Mouse (Mus musculus) intestine, embryonic 14.5 days (tissue): ENCODE results near the gene Bcam. TPM values are rescaled to one million over a fixed set of nuclear protein-coding genes. Genes with fewer than 3 reads are reported as not detected.

Source experiments
- ATAC-seq: fragments of 200-750 bp; cut with Nextera tagmentation; replicated peaks from 2 replicates; pipeline ENCODE4 v1.8.0; 2017; ENCODE audit warnings: low read depth, moderate number of reproducible peaks, moderate TSS enrichment, moderate library complexity; ENCODE audit not compliant: low FRiP score, low TSS enrichment
- DNase-seq: peaks from one replicate; pipeline ENCODE4 v3.0.0-alpha.2; 2018; ENCODE audit warnings: low spot score
- H3K27ac ChIP-seq: fragments of 300-500 bp; sonication (generic); 2 replicates; pipeline ENCODE4 v1.5.1; 2014; ENCODE audit warnings: low read depth, mild to moderate bottlenecking, control low read depth
- H3K27me3 ChIP-seq: fragments of 300-500 bp; sonication (generic); replicated peaks from 2 replicates; pipeline ENCODE4 v1.6.1; 2014; ENCODE audit warnings: low read length, control low read depth; ENCODE audit not compliant: control insufficient read depth, insufficient read depth
- H3K36me3 ChIP-seq: fragments of 300-500 bp; sonication (generic); 2 replicates; pipeline ENCODE4 v1.6.1; 2014; ENCODE audit warnings: low read length, control low read depth; ENCODE audit not compliant: control insufficient read depth, insufficient read depth
- H3K4me1 ChIP-seq: fragments of 300-500 bp; sonication (generic); replicated peaks from 2 replicates; pipeline ENCODE4 v1.6.1; 2014; ENCODE audit warnings: low read length, control low read depth, mixed read lengths; ENCODE audit not compliant: control insufficient read depth, insufficient read depth
- H3K4me2 ChIP-seq: fragments of 300-500 bp; sonication (generic); 2 replicates; pipeline ENCODE4 v1.6.1; 2014; ENCODE audit warnings: low read length
- H3K4me3 ChIP-seq: fragments of 300-500 bp; sonication (generic); 2 replicates; pipeline ENCODE4 v1.5.1; 2014; ENCODE audit warnings: low read depth, low read length, control low read depth, mixed read lengths
- H3K9ac ChIP-seq: fragments of 300-500 bp; sonication (generic); 2 replicates; pipeline ENCODE4 v1.6.1; 2014; ENCODE audit warnings: mild to moderate bottlenecking, low read length
- H3K9me3 ChIP-seq: fragments of 300-500 bp; sonication (generic); 2 replicates; pipeline ENCODE4 v1.6.1; 2016; ENCODE audit warnings: low read length, control low read depth; ENCODE audit not compliant: control insufficient read depth
- WGBS: fragments of 180-500 bp; shearing (Covaris S2); extraction: QIAGEN DNeasy Blood & Tissue Kit; methylation state at CpG from one replicate; pipeline ENCODE4 v1.1.7; 2014; 5-methylcytosine and 5-hydroxymethylcytosine counted together
- polyA plus RNA-seq: library from polyadenylated mRNA; unstranded; fragments of >200 nt; fragmentation: Nextera tagmentation; extraction: Ambion mirVana; gene quantifications from 2 replicates; pipeline ENCODE4 v1.2.1, GENCODE M21; 2014

Bcam gene
- polyA plus RNA-seq, 1 experiment from 2014 or later: 89.6 TPM

DNA sequence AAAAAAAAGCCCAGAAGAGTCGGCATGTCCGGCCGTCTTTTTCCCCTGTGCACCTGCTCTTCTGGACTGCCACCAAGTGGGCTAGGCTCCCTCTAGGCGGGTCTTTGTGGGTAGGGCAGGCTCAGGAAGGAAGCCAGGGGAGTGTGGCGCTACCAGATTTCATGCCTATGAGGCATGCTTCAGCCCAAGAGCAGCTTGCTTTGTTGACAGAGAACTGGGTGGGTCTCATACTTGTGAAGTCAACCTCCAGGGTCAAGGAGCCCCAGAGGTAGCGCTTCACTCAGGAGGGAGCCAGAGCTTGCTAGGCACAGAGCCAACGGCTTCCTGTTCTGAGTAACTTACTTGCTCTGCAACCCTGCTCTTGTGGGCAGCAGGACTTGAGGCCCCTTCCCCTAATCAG, 17.2 kb downstream of the Bcam start:
- ATAC-seq (no peak), DNase-seq (no peak)
- Histone ChIP-seq H3K27ac (no peak overlapping the region), H3K4me3 (no peak overlapping the region), H3K4me2 (no peak overlapping the region), H3K36me3 (0 out of 2 replicates have a peak, but pooled peaks cover 7% of the 10 kb centered on the region), H3K9me3 (0 out of 2 replicates have a peak, but pooled peaks cover 3% of the 10 kb centered on the region), H3K9ac (no peak overlapping the region), H3K4me1 (peaks cover 12% of the 10 kb centered on the region; the same call in 1 of the 2 replicates), H3K27me3 (no peaks in the 10 kb centered on the region)
- WGBS: 76% methylated on average over 7 of the region's 7 CpGs

DNA sequence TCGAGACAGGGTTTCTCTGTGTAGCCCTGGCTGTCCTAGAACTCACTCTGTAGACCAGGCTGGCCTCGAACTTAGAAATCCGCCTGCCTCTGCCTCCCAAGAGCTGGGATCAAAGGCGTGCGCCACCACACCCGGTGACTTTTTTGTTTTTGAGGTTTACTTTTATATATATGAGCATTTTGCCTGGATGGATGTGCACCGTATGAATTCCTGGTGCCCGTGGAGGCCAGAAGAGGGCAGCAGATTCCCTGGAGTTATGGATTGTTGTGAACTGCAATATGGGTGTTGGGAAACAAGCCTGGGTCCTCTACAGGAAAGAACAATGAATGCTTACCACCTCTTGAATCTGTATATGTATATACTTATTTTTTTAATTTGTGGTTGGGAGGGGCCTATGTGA, 18.2 kb downstream of the Bcam start:
- Histone ChIP-seq H3K27me3 (no peaks in the 10 kb centered on the region), H3K4me3 (no peak overlapping the region), H3K27ac (no peak overlapping the region), H3K4me2 (no peak overlapping the region), H3K36me3 (no peaks in the 10 kb centered on the region), H3K4me1 (peaks cover 14% of the 10 kb centered on the region), H3K9ac (no peak overlapping the region), H3K9me3 (0 out of 2 replicates have a peak, but pooled peaks cover 3% of the 10 kb centered on the region)
- WGBS: 71% methylated on average over 8 of the region's 8 CpGs
- no peak for ATAC-seq
- no peak for DNase-seq

DNA sequence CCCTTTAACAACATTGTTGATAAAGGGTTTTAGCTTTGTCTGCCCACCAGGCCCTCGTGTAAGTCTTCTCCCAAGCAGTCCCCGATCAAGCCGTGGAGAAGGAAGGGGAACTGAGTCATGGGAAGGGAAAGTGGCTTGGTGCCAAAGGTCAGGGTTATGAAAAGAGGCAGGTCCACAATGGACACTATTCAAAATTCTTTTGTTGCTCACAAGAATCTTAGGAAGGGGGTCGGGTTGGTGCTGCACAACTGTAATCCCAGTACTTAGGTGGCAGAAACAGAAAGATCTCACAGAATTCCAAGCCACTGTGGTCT, 19.8 kb downstream of the Bcam start:
- H3K4me2 ChIP-seq: no peak overlapping the region
- H3K27me3 ChIP-seq: no peaks in the 10 kb centered on the region
- DNase-seq (no peak), ATAC-seq (no peak)
- WGBS: 40% methylated on average over 4 of the region's 4 CpGs
- H3K9ac ChIP-seq: no peak overlapping the region
- H3K9me3 ChIP-seq: 0 out of 2 replicates have a peak, but pooled peaks cover 3% of the 10 kb centered on the region
- no peak overlapping the region for H3K4me3 ChIP-seq
- H3K27ac ChIP-seq: peak overlapping the region; percentile 71; the same call in 1 of the 2 replicates
- H3K36me3 ChIP-seq: no peaks in the 10 kb centered on the region
- H3K4me1 ChIP-seq: peaks cover 29% of the 10 kb centered on the region

DNA sequence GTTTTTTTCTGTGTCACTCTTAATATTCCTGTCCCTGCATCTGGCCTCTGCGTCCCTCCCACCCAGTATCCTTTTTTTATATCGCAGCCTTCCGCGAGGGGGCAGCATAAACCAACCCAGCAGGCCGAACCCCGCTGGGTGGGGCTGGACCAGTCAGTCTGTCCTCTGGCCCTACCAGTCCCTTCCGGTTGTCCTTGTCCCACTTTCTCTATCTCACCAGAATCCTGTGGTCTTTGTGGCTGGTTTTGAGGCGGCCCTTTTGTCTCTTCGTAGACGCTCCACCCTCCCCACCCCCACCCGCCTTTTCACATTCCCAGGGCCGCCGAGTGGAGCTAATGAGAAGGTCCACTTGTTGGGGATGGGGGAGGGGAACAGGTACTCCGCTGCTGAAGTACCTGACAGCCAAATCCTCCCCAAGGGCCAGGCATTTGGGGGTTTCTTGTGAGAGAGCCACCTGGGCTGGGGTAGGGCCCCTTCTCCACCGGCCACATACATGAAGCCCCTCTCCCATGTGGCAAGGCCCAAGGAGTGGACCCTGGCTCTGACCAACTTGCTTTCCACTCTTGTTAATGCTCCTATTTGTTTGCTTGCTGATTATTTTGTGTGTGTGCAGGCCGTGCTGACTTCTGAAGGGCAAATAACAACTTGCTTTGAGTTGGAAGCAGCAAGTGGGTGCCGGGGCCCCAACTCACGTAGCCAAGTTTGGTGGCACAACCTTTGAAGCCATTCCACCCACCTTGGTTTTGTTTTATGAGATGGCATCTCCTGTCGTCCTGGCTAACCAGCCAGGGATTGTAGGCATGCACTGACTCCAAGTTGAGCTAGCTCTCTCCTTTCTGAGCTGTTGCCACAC, 20.4 kb downstream of the Bcam start, which contains the start of gene Nectin2:
Nectin2 (minus strand) TSS at position 267 of the 853 bp plus-strand sequence.
- peak; percentile 94 for DNase-seq
- no peaks in the 10 kb centered on the region for H3K36me3 ChIP-seq
- no peaks in the 10 kb centered on the region for H3K27me3 ChIP-seq
- H3K4me3 ChIP-seq: peak within 1 kb of the TSS; percentile 81
- peak; percentile 69 for ATAC-seq
- peaks cover 35% of the 10 kb centered on the region for H3K4me1 ChIP-seq
- H3K9me3 ChIP-seq: 0 out of 2 replicates have a peak, but pooled peaks cover 3% of the 10 kb centered on the region
- peak within 1 kb of the TSS; percentile 69 for H3K4me2 ChIP-seq
- peak within 1 kb of the TSS; percentile 76 for H3K9ac ChIP-seq
- whole genome bisulfite sequencing: 19% methylated on average over 19 of the region's 19 CpGs
- H3K27ac ChIP-seq: peak within 1 kb of the TSS; percentile 90

DNA sequence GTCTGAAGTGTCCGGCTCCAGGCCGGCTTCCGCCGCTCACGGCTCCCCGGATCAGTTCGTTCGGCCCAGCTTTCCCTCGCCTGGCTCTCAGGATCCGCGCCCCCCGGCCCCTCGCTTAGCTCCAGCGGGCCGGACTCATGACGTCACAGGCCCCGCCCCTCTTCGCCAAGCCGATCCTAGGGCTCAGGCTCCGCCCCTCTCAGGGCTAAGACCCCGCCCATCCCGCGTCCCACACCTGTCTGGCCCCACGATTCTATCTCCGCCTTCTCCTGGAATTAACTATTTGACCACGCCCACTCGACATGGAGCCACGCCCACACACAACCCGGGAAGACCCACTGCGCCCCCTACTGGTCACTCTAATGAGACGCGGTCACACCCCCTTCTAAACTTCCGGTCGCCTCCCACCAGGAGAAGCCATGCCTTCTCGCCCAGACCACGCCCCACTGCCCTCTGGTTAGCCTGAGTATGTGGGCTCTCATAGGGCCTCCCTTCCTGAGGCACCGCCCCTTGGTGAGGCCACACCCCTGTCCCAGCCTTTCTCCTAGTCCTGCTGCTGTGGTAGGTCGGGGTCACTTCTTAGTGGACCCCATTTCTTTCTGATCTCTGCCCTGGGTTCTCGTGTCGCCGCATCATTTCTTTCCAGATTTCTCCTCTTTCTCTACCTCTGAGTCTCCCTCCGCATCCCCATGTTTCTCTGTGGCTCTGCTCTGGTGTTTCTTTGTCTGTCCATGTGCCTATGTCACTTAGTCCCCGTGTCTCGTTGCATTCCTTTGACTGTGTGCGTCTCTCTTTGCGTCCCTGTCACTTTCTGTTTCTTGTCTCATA, 21.2 kb downstream of the Bcam start:
- peak overlapping the region; percentile 69 for H3K4me2 ChIP-seq
- under 1% methylated on average over 46 of the region's 46 CpGs for WGBS
- ATAC-seq: peak; percentile 92
- no peaks in the 10 kb centered on the region for H3K27me3 ChIP-seq
- H3K4me1 ChIP-seq: peaks cover 43% of the 10 kb centered on the region
- H3K9ac ChIP-seq: peak overlapping the region; percentile 76
- H3K36me3 ChIP-seq: peaks cover 3% of the 10 kb centered on the region
- H3K27ac ChIP-seq: peak overlapping the region; percentile 90
- peak overlapping the region; percentile 81 for H3K4me3 ChIP-seq
- H3K9me3 ChIP-seq: 0 out of 2 replicates have a peak, but pooled peaks cover 3% of the 10 kb centered on the region
- DNase-seq: peak; percentile 100

DNA sequence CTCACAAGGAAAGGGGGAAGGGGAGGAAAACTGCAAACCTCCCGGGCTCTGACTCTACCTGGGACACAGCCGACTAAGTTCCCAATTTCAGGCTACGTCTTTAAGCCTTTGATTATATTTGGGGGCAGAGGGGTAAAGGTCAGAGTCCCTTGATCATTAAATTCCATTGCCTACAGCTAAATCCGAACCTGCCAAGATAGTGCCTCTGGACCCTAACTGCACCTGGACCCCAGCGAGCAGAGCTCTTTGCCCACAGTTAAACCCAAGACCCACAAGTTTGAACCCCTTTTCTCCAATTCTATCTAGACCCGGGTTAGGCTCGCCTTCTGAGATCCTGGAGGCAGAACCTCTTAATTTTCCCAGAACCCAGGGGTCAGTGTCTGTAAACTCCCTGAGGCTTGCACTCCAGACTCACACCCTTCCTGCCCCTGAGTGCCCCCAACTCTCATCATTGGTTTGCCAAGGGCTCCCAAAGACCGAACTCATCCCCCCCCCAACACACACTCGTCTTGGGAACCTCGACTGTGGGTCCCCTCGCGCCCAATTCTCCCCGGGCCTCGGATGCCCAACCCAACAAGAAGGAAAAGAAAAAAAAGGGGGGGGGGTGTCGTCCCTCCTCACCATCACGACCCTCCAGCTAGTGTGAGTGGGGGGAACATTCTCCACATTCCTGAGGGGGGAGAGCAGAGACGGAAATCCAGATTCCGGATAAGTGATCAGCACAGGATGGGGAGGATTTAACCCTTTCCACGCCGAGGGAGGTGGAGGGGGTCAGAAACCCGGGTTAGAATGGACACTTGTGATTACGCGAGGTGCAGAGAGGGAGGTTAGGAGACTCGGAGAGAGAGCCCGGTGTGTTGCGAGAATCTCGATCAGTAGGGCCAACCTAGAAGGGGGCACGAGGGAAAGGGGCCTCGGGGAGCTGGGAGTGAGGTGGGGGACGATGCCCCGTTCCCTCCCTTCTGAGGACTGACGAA, 22.3 kb downstream of the Bcam start:
- Histone ChIP-seq H3K4me2 (peak overlapping the region; percentile 69), H3K9ac (peak overlapping the region; percentile 76), H3K4me3 (peak overlapping the region; percentile 81), H3K27me3 (no peaks in the 10 kb centered on the region), H3K27ac (peak overlapping the region; percentile 90), H3K9me3 (0 out of 2 replicates have a peak, but pooled peaks cover 3% of the 10 kb centered on the region), H3K4me1 (peaks cover 40% of the 10 kb centered on the region), H3K36me3 (peaks cover 13% of the 10 kb centered on the region)
- ATAC-seq (no peak), DNase-seq (peak; percentile 84)
- WGBS: 0% methylated on average over 32 of the region's 32 CpGs

DNA sequence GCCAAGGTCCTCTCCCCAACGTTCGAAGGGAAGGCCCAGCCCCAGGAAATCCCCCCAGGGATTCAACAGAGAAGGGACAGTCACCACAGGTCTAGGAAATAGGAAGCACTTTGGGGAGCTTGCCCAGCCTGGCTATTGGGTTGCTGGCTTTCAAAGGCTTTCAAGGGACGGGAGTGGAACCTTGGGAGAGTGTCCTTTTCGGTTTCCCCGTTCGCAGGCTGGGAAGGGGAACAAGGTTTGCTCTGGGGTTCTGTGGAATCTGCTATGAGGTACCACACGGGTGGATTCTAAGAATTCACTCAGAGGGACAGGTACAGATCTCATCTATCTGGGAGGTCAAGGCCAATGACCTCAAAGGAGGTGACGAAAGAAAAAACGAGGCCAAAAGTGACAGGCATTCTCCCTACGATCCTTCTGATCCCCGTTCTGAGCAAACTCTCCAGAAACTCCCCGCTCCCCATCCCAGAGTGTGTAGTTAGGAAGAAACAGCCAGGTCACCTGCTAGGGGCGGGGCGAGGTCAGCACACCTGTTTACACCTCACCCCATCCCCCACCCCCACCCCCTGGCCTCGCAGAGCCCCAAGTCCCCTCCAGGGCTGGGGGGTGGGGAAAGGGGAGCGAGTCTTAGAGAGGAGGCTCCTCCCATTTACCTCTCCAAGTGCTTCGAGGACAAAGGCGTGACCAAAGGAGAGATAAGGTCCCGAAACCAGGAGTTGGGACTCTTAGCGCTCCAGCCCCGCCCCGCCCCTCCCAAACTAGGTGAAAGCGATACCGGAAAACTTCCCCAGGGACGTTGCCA, 23.2 kb downstream of the Bcam start:
- peak overlapping the region; percentile 69 for H3K4me2 ChIP-seq
- 6% methylated on average over 25 of the region's 25 CpGs for WGBS
- H3K4me3 ChIP-seq: peak overlapping the region; percentile 81
- peak overlapping the region; percentile 76 for H3K9ac ChIP-seq
- H3K27me3 ChIP-seq: no peaks in the 10 kb centered on the region
- peaks cover 20% of the 10 kb centered on the region for H3K36me3 ChIP-seq
- H3K27ac ChIP-seq: peak overlapping the region; percentile 90
- ATAC-seq (peak; percentile 8; the same call in 1 of the 2 replicates), DNase-seq (no peak)
- H3K4me1 ChIP-seq: peaks cover 41% of the 10 kb centered on the region
- no peaks in the 10 kb centered on the region for H3K9me3 ChIP-seq
